Mouse (Mus musculus) ovary, postnatal 36 days (tissue): ENCODE results near the gene Medag.

Experiments
- DNase-seq: peaks from one replicate; pipeline ENCODE4 v3.0.0; 2022; ENCODE audit warnings: low spot score, mixed read lengths

Gene Medag

DNA sequence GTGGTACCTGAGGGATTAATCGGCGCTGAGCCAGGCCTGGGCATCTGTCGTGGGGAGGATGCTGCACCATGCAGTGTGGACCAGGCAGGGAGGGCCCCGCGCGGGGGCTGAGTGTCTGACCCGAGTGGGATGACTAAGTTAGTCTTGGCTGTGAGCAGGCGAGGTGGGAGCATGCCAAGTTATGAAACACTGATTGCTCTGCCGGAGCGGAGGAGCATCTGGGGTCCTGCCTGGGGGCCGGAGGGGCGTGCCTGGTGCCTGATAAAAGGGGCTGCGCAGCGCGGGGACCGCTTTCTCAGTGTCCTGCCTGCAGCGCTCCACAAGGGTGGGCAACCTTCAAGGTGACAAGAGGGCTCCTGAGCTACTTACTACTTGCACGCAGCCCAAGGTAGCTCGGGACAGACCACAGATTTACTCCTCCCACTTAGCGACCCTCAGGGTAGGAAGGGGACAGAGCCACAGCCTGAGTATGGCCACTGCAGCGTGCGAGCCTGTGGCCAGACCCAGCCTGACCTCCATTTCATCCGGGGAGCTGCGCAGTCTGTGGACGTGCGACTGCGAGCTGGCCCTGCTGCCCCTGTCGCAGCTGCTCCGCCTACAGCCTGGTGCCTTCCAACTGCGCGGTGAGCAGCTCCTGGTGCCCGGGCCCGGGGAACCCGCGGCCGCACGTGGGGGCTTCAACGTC, at the start of gene Medag:
Gene Medag (plus strand): TSS at position 241 of the 685 bp plus-strand sequence.
- peak; percentile 58 for DNase-seq

DNA sequence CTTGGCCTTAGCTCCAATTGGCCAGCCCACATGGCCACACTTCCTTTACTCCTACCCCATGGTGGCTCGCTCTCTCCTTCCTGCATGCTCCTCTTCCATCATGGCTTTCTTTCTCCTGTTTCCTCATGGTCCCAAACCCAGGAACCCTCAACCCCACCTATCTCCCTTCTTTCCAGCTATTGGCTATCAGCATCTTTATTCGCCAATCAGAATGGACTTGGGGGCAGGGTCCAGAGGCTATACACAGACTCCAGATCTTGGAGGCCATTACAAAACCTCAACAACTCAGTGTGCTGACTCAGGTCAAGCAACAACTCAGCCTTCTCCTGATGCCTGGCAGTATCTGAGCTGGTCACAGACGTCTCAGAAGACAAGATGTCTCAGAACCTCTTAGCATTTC, 48.9 kb upstream of the Medag start:
- no peak for DNase-seq

DNA sequence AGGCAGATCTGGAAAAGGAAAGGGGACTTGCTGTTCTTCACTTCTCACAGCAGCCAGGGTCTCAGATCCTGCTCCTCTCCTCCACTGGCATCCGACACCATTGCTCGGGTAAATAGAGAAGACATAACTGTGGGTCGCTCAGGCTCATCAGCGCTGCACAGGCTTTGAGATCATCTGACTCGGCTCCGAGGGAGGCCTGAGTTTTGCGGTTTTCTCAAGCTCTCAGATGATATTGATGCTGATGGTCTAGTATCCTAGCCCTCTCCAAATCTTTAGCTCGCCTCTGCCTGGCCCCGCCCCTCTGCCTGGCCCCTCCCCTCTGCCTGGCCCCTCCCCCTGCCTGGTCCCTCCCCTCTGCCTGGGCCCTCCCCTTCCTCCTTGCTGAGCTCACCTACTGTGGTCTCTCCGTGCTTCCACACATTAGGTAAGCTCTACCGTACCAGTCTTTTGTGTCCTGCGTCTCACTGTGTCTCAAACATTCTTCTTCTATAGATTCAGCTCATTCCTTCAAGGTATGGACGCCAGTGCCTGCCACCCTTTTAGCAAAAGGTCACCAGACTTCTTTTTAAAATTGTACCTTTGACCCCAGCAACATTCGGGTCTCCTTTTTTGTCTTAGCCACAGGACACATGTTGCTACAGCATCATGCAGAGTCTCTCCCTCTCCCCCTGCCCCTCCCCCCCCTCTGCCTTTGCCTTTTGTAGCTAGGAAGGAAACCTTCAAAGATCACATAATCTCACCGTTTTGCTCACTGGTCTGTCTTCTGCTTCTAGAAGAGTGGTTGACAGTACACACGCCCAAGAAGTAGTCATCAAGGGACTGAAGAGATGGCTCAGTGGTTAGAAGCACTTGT, 47.4 kb upstream of the Medag start:
- DNase-seq = no peak

DNA sequence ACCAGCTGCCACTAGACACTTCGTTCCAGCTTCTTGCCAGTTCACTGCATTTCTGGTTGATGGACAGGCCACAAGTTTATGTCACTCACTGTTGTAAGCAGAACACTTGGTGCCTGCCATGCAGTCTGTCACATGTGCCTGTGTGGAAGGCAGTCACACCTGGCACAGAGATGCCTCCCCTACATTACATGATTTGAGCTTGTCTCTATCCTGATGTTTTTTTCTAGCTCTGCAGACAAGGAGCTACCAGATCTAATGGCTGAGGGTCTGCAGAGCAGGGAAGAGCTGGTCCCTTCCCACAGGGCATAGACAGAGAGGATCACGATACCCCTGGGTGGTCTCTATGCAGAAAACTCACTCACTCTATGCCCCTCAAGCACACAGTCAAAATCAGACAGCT, 44.5 kb upstream of the Medag start:
- DNase-seq = no peak

DNA sequence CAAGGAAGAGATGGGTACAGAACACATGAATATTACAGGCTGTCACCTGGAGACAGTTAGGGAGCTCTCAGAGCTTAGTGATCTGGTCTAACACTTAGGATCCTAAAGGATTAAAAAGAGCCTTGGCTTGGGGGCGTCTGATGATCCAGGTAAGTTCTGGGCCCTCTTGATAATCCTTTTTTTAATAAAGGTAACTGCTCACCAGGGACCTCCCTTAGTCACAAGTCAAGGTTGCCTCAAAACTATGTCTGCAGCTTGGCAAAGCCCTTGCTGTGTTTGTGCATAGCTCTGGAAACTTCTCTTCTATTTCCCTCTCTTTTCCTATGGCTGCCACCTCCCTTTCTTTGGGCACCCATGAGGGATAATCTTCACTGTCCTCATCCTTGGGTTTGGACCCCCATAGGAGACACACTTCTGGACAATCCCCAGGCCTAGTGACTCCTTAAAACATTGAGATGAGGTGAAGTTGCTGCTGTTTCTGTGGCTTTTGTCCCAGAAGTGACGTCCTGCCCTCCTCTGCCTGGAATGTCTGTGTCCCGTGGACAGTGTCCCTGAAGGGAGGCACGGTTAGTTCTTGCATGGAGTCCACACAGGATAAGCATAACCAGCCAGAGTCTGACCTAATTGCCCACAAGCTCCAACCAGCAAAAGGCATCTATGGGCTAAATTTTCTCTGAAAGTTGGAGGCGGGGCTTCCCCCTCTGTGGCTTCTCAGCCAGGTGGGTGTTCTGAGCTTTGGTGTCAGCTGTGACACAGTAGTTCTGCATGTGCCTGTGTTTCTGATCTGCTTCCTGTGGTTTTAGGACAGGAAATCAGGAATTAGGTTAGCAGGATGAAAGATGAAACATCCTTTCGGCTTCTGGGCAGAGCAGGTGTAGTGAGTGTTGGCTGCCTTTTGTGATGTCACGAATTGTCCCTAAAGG, 43.7 kb upstream of the Medag start:
- no peak for DNase-seq

DNA sequence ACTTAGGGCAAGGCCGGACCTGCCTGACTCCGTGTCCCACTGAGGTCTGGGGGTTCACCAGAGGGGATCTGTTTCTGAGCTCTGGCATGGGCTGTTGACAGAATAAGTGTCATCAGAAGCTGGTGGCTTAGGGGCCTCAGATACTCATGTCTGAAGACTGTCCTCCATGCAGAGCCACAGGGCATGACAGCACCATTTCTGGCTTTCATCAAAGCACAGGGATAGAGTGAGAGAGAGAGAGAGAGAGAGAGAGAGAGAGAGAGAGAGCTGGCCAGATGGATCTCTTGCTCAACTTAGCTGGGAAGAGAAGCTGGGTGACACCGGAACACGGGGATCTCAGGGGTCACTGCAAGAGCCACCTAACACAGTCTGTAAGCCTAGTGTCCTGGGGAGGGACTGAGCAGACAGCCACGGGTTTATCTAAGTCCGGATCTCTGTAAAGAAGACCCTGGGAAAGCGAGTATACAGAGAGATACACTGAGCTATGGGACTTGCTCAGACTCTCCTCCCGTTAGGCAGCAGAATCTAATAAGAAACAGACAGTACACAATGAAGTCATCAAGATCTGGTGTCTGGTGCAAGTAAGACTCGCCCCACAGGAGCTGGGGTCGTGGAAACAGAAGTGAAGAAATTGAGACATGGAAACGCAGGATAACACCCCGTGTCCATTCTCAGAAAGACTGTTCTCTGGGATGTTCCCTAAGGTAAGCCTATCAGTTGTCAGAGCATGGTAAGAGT, 42.8 kb upstream of the Medag start:
- no peak for DNase-seq

DNA sequence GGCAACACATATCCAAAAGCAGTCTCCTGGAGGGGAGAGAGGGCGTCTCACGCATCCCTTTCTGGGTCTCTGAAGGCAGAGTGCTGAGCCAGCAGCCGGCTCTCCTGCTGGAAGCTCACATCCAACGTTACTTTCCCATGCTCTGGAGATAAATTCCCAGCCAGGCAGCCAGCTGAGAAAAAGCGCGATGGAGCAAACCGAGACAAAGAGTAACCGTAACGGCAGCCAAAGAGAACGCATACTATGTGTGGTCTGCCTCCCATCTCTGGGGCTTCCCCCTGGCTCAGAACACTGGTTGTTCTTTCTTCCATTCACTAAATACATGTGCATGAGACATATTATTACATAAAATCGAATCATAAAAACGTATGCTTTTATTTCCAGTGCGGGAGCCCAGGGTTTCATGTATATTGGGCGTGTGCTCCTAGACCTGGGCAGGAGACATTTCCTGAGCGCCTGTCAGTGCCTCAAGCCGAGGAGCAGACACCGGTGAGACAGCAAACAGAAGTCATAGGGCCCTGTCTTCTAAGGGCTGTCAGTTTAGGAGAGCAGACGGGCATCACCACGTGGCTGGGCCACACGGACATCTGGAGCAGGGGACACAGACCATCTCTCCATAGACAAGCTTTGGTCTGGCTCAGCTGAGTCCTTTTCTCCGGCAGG, 42.0 kb upstream of the Medag start:
- DNase-seq = no peak

DNA sequence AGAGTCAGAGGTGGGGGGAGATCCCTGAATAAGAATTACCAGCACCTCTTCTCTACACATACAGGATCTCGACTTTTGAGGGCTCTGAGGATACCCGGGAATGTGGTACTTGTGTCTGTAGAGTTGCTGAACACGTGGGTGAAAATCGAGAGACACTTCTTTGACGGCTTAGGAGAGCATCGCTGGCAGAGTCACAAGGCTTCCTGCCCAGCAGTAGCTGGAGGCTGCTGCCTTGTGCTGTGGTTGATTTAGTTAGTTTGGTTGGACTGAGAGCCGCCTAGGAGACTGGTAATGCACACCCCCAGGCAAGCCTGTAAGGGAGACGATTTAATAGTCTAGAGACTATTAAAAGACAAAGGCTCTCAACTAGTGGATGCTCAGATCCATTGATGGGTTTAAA, 39.5 kb upstream of the Medag start:
- no peak for DNase-seq

DNA sequence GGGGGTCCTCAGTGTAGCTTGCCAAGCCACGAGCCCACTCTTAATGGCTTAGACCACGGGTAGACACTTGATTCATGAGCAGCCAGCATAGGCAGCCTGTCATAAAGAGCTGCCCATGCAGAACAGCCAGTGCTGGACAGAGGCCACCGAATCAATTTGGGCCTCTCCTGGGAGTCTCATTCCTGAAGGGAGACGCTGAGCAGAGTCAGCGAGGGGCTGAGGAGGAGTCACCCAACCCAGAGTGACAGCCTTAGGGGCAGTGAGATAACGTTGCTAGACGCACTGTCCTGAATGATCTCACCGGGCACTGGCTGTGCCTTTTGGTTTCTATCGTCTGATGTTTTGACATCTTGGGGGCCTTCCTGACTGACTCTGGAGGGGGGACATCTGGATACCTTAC, 38.3 kb upstream of the Medag start:
- no peak for DNase-seq

DNA sequence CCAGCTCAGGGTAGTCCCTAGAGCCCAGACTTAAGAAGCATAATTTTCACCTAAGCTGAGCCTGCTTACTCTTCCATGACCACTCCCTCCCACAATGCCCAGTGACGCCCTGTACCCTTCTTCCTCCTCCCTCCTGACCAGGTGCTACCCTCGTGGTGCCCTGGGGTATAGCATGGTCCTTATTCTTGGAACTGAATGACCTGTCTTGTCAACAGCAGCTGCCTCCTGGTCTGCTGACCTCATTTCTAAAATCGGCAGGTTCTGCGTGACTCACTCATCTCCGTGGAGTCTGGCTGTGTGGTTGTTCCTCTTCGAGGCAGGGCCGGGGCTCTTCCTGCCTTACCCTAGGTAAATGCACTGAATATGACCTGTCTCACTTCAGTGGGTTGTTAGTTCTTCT, 37.5 kb upstream of the Medag start:
- no peak for DNase-seq

DNA sequence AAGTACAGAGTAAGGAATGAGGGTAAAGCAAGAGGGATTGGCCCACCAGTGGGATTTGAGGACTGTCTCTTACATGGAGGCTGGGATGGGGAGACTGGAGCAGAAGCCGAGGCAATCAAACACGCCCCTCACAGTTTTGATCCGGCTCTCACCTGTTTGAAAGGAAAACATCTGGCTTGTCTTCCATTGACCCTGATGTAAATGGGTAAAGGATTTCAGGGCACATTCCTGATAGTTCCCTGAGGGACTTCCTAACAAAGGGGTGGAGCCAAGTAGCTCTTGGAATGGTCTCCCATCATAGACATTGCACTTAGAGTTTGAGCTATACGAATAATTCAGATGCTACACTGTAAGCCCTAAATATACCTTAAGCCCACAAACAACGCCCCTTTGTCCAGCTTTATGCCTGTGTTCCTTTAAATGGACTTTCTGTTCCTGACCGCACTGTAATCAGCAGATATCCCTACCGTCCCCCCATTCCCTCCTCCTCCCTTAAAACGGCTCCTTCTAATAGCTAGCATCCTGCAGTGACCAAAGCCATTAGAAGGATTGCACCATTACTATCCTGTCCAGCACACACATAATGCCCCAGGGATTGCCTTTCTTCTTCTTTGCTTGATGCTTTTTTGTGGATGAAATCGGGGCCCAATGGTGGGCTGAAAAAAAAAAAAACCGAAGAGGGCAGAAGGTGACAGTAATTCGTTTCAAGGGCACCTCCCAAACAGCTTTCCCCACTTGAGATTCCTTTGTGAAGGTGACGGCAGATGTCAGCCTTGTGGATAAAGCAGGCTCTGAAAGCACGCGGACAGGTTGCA, 36.3 kb upstream of the Medag start:
- DNase-seq = no peak

DNA sequence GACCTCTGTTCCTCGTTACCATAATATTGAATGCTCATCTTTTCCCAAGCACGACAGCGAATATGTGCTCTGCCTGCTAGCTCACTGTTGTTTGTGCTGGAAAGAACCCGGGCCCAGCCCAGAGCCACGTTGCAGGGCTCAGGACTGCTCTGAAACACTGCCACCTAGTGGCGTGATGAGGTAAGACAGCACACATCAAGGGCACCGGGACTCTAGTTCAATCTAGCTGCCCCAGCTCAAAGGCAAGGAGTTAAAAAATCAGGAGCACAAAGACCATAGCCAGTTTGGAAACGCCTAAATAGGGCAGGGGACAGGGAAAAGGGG, 35.7 kb upstream of the Medag start:
- DNase-seq = peak; percentile 84

DNA sequence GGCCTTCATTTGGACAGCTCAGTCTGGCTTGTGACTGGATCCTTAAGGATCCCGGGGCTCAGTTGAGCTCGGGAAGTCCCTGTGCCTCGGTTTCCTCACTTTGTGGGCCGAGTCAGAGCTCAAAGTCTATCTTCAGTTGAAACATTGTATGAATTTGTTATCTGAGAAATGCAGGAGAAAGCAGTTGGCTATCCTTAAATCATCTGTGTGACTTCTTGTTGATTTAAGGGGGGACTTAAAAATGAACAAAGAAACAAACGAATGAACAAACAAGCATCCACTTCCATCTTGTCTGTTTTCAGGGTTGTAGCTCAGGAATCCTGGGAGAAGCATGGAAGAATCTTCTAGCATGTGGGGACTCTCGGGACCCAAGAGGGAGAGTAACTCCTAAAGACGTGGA, 35.2 kb upstream of the Medag start:
- no peak for DNase-seq

DNA sequence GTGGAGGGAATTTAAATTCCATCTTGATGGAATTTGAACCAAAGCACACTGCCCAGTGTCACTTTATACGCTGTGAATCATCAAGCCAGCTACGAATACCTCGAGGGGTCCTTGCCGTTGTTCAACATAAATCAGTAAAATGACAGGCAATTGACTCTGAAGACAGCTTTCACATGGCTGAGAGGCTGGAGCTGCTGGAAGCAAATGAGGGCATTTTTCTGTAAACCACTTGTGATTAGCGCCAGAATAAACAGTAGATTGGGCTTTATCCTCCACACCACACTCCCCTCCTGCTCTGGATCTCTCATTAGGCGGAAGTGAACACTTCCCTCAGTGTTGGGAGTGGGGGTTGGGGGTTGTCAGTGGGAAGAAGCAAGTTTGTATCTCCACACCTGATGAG, 34.3 kb upstream of the Medag start:
- no peak for DNase-seq

DNA sequence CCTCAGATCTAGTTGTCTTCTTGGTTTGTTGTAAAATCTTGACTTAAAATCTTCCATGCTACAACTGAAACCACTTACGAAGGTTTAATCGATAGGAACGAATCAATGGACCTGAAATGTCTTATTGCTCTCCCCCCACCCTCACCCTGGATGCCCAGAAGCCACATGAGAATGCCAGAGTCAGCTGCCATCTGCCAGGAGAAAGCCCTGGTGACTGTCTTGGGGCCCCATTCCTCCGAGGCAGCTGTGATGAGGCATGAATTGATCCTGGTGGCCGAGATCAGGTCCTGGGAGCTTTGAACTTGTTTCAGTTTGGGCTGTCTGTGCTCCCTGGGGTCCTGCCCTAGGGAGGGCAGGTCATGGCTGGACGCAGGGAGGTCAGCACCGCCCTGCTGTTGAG, 33.0 kb upstream of the Medag start:
- no peak for DNase-seq

DNA sequence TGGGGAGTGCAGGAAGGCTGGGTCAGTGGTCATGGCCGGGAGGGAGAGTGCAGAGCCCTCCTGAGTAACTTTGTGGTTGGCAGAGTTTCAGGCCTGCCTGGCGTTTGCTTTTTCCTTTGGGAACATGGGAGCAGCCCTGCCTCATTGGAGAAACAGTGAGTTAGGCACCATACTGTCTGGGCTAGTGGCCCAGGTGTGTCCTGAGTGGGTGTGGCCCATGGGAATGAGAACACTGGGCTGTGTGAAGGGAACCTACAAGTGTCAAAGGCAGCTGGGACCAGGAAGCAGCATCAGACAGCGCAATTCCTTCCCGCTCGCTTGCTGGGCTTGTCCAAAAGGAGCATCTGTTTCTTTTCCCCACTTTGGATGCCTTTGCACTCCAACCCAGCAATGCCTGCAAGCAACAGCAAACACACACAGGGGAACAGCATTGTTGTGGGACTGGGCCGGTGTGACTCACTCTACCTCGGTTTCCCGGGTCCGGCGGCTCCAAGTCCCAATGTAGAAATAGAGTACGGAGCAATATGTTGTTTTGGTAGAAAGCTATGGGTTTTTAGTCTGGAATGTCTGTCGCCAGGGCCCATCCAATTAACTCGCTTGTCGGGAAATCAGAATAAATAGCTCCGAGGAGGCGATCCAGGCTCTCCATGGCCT, 32.3 kb upstream of the Medag start:
- DNase-seq = no peak

DNA sequence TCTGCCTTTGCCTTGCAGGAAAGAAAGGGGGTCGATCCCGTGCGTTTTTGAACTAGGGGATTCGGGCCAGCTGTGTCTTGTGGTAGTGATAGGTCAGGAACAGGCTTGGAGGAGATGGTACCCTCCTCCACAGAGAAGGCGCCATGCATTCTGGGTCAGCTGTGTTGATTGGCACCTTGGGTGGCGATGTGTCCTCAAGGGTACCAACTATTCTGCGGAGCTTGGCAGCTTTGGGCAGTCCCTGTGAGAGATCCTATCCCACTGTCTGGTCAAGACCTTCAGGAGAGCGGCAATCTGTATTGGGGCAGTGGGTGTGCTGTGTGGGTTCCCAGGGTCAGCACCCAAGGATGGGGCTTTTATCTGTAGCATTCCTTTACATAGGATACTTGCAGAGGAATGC, 31.7 kb upstream of the Medag start:
- DNase-seq = no peak

DNA sequence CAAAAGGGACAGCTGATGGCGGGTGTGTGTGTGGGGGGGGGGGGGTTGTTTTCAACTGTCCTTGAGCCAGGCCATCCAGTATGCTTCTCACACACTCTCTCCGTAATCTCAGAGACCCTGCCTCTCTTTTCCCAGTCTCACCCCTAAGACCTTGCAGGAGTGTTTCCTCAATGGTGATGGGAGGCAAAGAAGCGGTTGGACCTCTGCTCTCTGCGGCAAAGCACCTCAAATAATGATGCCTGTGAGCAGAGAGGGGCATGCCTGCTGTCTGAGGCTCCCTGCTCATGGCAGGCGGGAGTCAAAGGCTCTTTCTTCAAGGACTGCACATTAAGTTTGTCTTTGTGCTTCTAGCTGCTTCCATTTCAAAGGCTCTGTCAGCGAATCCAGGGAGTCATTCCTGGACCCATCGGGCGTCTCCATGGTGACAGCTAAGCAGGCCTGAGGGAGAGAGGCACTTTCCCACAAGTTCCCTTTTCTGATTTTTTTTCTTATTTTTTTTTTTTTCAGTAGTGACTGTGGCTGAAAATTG, 31.1 kb upstream of the Medag start:
- no peak for DNase-seq

DNA sequence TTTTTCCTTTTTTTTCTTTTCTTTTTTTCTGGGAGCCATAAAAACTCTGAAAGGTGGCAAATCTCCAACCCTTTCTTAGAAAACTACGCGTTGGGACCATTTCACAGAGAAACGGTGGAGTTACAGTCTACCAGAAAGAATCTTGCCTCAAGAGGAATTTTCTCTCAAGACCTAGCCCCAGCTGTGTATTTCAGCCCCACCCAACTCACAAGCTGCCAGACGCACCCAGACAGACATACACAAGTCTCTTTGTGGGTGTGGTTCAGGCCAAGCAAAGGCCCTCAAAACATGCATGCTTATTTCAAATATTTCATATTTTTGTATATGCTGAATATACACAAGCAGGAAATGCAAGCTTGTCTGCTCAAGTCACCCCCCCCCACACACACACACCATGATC, 29.6 kb upstream of the Medag start:
- no peak for DNase-seq

DNA sequence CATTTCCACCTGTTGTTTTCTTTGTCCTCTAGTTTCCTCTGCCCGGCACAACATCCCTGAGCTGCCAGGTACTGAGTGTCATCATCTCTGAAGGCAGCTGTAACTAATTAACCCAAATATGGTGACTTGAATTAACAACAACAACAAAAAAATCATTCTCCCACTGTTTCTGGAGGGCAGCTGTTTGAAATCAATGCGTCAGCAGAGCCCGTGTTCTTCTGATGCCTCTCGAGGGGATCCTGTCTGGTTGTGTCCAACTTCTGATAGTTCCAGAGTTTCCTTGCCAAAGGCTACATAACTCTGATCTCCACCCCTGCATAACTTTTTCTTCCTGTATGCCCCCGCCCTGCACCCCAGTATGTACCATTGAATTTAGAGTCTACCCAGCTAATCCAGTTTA, 28.9 kb upstream of the Medag start:
- DNase-seq = no peak
